Mouse (Mus musculus) ES-Bruce4 (cell line): ENCODE data around the gene Gcnt7.
A peak's percentile ranks its signal among the peaks of the same experiment; 100 is the strongest.

ENCODE experiments used
- CTCF ChIP-seq: IDR thresholded peaks from one replicate; pipeline ENCODE4 v1.8.1; 2011; ENCODE audit warnings: low read depth, low read length
- EP300 ChIP-seq: IDR thresholded peaks from 2 replicates; pipeline ENCODE4 v1.6.1; 2011; ENCODE audit warnings: low read depth, low read length; ENCODE audit not compliant: insufficient read depth
- POLR2A ChIP-seq: IDR thresholded peaks from one replicate; pipeline ENCODE4 v1.8.1; 2011; ENCODE audit warnings: low read length; ENCODE audit not compliant: insufficient read depth

DNA sequence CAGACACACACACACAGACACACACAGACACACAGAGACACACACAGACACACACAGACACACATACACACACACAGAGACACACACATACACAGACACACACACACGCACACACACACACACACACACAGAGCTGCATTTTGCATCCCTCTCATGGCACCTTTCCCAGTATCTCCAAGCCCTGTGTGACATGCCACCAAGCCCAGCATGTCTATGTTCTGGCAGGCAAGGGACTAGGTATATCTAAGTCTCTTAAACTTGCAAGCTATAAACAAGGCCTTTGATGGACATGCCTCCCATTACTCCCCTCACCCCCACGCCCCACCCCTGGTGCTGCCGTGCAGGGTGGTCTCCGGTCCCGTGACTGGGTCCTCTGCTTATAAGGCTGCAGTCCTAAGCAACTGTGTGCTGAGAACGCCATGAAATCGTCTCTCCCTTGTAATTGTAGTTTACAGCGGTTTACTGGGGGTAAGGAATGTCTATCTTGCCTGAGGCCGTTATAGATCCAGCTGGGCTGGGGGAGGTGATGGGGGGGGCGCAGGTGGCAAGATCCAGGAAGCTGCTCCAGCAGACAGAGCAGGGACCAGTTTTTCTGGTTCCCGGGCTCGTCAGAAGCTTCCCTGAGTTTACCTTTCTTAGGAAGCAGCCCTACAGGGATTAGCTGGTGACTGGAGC lies 26.4 kb upstream of the Gcnt7 start:
- TF ChIP-seq EP300 (peak; percentile 94), POLR2A (no peak), CTCF (no peak)
